Mouse (Mus musculus): ENCODE results near the gene Ier3.

Ier3 gene

GRCm38 (mm10) chr17:35821439-35822430 is at the start of gene Ier3:
Gene Ier3, plus strand, starts transcription at chr17:35821684.
- in situ Hi-C loops (cut with MboI; ENCODE audit: low sequenced_read_pairs), result no loop called here

GRCm38 (mm10) chr17:35776811-35777609 is 44.5 kb upstream of the Ier3 start:
- in situ Hi-C loops (cut with MboI; ENCODE audit: low sequenced_read_pairs), result no loop called here

GRCm38 (mm10) chr17:35778965-35779364 is 42.5 kb upstream of the Ier3 start:
- in situ Hi-C loops (cut with MboI; ENCODE audit: low sequenced_read_pairs), result no loop called here

- in situ Hi-C loops (cut with MboI; ENCODE audit: low sequenced_read_pairs), result no loop called here
Observed at GRCm38 (mm10) chr17:35779466-35780205, 41.8 kb upstream of the Ier3 start.

GRCm38 (mm10) chr17:35780362-35780761 is 41.1 kb upstream of the Ier3 start:
- in situ Hi-C loops (cut with MboI; ENCODE audit: low sequenced_read_pairs), result no loop called here

- in situ Hi-C loops (cut with MboI; ENCODE audit: low sequenced_read_pairs), result no loop called here
Observed at GRCm38 (mm10) chr17:35782398-35782797, 39.1 kb upstream of the Ier3 start.

- in situ Hi-C loops (cut with MboI; ENCODE audit: low sequenced_read_pairs), result no loop called here
Observed at GRCm38 (mm10) chr17:35782924-35783323, 38.6 kb upstream of the Ier3 start.

GRCm38 (mm10) chr17:35783944-35784343 is 37.5 kb upstream of the Ier3 start:
- in situ Hi-C loops (cut with MboI; ENCODE audit: low sequenced_read_pairs), result no loop called here

- in situ Hi-C loops (cut with MboI; ENCODE audit: low sequenced_read_pairs), result no loop called here
Observed at GRCm38 (mm10) chr17:35785140-35785539, 36.3 kb upstream of the Ier3 start.

- in situ Hi-C loops (cut with MboI; ENCODE audit: low sequenced_read_pairs), result no loop called here
Observed at GRCm38 (mm10) chr17:35787493-35787892, 34.0 kb upstream of the Ier3 start.

- in situ Hi-C loops (cut with MboI; ENCODE audit: low sequenced_read_pairs), result no loop called here
Observed at GRCm38 (mm10) chr17:35788025-35788424, 33.5 kb upstream of the Ier3 start.

- in situ Hi-C loops (cut with MboI; ENCODE audit: low sequenced_read_pairs), result no loop called here
Observed at GRCm38 (mm10) chr17:35790933-35791332, 30.6 kb upstream of the Ier3 start.

GRCm38 (mm10) chr17:35792837-35793236 is 28.6 kb upstream of the Ier3 start:
- in situ Hi-C loops (cut with MboI; ENCODE audit: low sequenced_read_pairs), result no loop called here

GRCm38 (mm10) chr17:35795099-35795498 is 26.4 kb upstream of the Ier3 start:
- in situ Hi-C loops (cut with MboI; ENCODE audit: low sequenced_read_pairs), result no loop called here

- in situ Hi-C loops (cut with MboI; ENCODE audit: low sequenced_read_pairs), result no loop called here
Observed at GRCm38 (mm10) chr17:35795656-35796055, 25.8 kb upstream of the Ier3 start.

- in situ Hi-C loops (cut with MboI; ENCODE audit: low sequenced_read_pairs), result no loop called here
Observed at GRCm38 (mm10) chr17:35796835-35797234, 24.6 kb upstream of the Ier3 start.

- in situ Hi-C loops (cut with MboI; ENCODE audit: low sequenced_read_pairs), result no loop called here
Observed at GRCm38 (mm10) chr17:35800905-35801304, 20.6 kb upstream of the Ier3 start.

GRCm38 (mm10) chr17:35803020-35803419 is 18.5 kb upstream of the Ier3 start:
- in situ Hi-C loops (cut with MboI; ENCODE audit: low sequenced_read_pairs), result no loop called here

- in situ Hi-C loops (cut with MboI; ENCODE audit: low sequenced_read_pairs), result no loop called here
Observed at GRCm38 (mm10) chr17:35803858-35804399, 17.6 kb upstream of the Ier3 start.

- in situ Hi-C loops (cut with MboI; ENCODE audit: low sequenced_read_pairs), result no loop called here
Observed at GRCm38 (mm10) chr17:35808073-35808472, 13.4 kb upstream of the Ier3 start.

- in situ Hi-C loops (cut with MboI; ENCODE audit: low sequenced_read_pairs), result no loop called here
Observed at GRCm38 (mm10) chr17:35809395-35809794, 12.1 kb upstream of the Ier3 start.
